Mouse (Mus musculus) gonadal fat pad, adult 2 months (tissue): ENCODE data around the gene Rbm20. TPM values are rescaled to one million over a fixed set of nuclear protein-coding genes. Genes with fewer than 3 reads are reported as not detected.
"Not testable (repeated sequence)": the region's sequence is repeated elsewhere in the genome, so short reads cannot be mapped to it uniquely, and the experiment has no call there.

Experiments used
- DNase-seq: peaks from one replicate; pipeline ENCODE4 v3.0.0-alpha.2; 2012; ENCODE audit warnings: low read depth
- polyA plus RNA-seq: library from polyadenylated mRNA; depleted of rRNA; stranded (reverse); fragments of >200 nt; gene quantifications from 2 replicates; pipeline ENCODE4 v1.2.3, GENCODE M21; 2012; rRNA removed

Rbm20 gene
- polyA plus RNA-seq = 1.9 and 2.2 TPM in 2 replicates

GRCm38 (mm10) chr19:53676718-53677634 is at the start of gene Rbm20:
Rbm20 (plus strand) TSS chr19:53677306.
- DNase-seq = no peak

GRCm38 (mm10) chr19:53638041-53638440 is 39.1 kb upstream of the Rbm20 start:
- no peak for DNase-seq

- DNase-seq = no peak
Measured at GRCm38 (mm10) chr19:53638727-53639126, 38.4 kb upstream of the Rbm20 start.

GRCm38 (mm10) chr19:53644020-53644595 is 33.0 kb upstream of the Rbm20 start:
- DNase-seq = no peak

- no peak for DNase-seq
Measured at GRCm38 (mm10) chr19:53647301-53647700, 29.8 kb upstream of the Rbm20 start.

- DNase-seq = no peak
Measured at GRCm38 (mm10) chr19:53648056-53648455, 29.1 kb upstream of the Rbm20 start.

- DNase-seq = no peak
Measured at GRCm38 (mm10) chr19:53648802-53649236, 28.3 kb upstream of the Rbm20 start.

GRCm38 (mm10) chr19:53649361-53649760 is 27.7 kb upstream of the Rbm20 start:
- no peak for DNase-seq

- no peak for DNase-seq
Measured at GRCm38 (mm10) chr19:53649802-53650201, 27.3 kb upstream of the Rbm20 start.

GRCm38 (mm10) chr19:53650921-53651320 is 26.2 kb upstream of the Rbm20 start:
- no peak for DNase-seq

- no peak for DNase-seq
Measured at GRCm38 (mm10) chr19:53652267-53652666, 24.8 kb upstream of the Rbm20 start.

- DNase-seq = no peak
Measured at GRCm38 (mm10) chr19:53653624-53654467, 23.3 kb upstream of the Rbm20 start.

- not testable (repeated sequence) for DNase-seq
Measured at GRCm38 (mm10) chr19:53656443-53656842, 20.7 kb upstream of the Rbm20 start.

GRCm38 (mm10) chr19:53657437-53657836 is 19.7 kb upstream of the Rbm20 start:
- no peak for DNase-seq

- DNase-seq = no peak
Measured at GRCm38 (mm10) chr19:53660722-53661420, 16.2 kb upstream of the Rbm20 start.

- DNase-seq = no peak
Measured at GRCm38 (mm10) chr19:53661938-53662722, 15.0 kb upstream of the Rbm20 start.

- no peak for DNase-seq
Measured at GRCm38 (mm10) chr19:53664831-53665230, 12.3 kb upstream of the Rbm20 start.

- no peak for DNase-seq
Measured at GRCm38 (mm10) chr19:53665391-53665790, 11.7 kb upstream of the Rbm20 start.

- DNase-seq = no peak
Measured at GRCm38 (mm10) chr19:53666708-53667107, 10.4 kb upstream of the Rbm20 start.

GRCm38 (mm10) chr19:53668821-53669220 is 8.3 kb upstream of the Rbm20 start:
- no peak for DNase-seq
